Mouse (Mus musculus) ES-Bruce4 (cell line): ENCODE results near the gene Mto1.

Source experiments
- CTCF ChIP-seq: IDR thresholded peaks from one replicate; pipeline ENCODE4 v1.8.1; 2011; ENCODE audit warnings: low read depth, low read length
- EP300 ChIP-seq: IDR thresholded peaks from 2 replicates; pipeline ENCODE4 v1.6.1; 2011; ENCODE audit warnings: low read depth, low read length; ENCODE audit not compliant: insufficient read depth
- POLR2A ChIP-seq: IDR thresholded peaks from one replicate; pipeline ENCODE4 v1.8.1; 2011; ENCODE audit warnings: low read length; ENCODE audit not compliant: insufficient read depth

- no peak for TF ChIP-seq CTCF
- no peak for TF ChIP-seq POLR2A
- TF ChIP-seq EP300: no peak
These were observed 18.5 kb upstream of the Mto1 start for GRCm38 (mm10) chr9:78429551-78429950.
